Mouse (Mus musculus) spleen, adult 2 months (tissue): ENCODE results near the gene Rab43. TPM values are rescaled to one million over a fixed set of nuclear protein-coding genes. Genes with fewer than 3 reads are reported as not detected.
A peak's percentile ranks its signal among the peaks of the same experiment; 100 is the strongest.

Experiments
- DNase-seq, 2 experiments: peaks; one replicate each; pipeline versions ENCODE4 v3.0.0 to v3.0.0-alpha.2; 2012 to 2021; ENCODE audit warnings: low spot score in 2 of 2, low read depth in 1 of 2
- H3K27ac ChIP-seq: fragments of 200-500 bp; 2 replicates; pipeline ENCODE4 v1.5.1; 2012; ENCODE audit warnings: low read length, inconsistent platforms; ENCODE audit not compliant: insufficient read depth
- H3K27me3 ChIP-seq: fragments of 200-500 bp; 2 replicates; pipeline ENCODE4 v1.6.1; 2012; ENCODE audit warnings: mild to moderate bottlenecking, moderate library complexity, low read length, inconsistent platforms; ENCODE audit not compliant: control insufficient read depth, insufficient read depth
- H3K36me3 ChIP-seq: fragments of 200-500 bp; 2 replicates; pipeline ENCODE4 v1.6.1; 2012; ENCODE audit warnings: mild to moderate bottlenecking, low read length, inconsistent platforms; ENCODE audit not compliant: control insufficient read depth, insufficient read depth
- H3K4me1 ChIP-seq: fragments of 200-500 bp; 2 replicates; pipeline ENCODE4 v1.6.1; 2011; ENCODE audit warnings: inconsistent platforms; ENCODE audit not compliant: control insufficient read depth, insufficient read depth, insufficient read length
- H3K4me3 ChIP-seq: fragments of 200-500 bp; 2 replicates; pipeline ENCODE4 v1.5.1; 2011; ENCODE audit warnings: mild to moderate bottlenecking, inconsistent platforms; ENCODE audit not compliant: insufficient read depth, insufficient read length; ENCODE audit errors: extremely low read depth
- CTCF ChIP-seq: fragments of 200-500 bp; IDR thresholded peaks from 2 replicates; pipeline ENCODE4 v1.5.1; 2011; ENCODE audit warnings: mild to moderate bottlenecking, inconsistent platforms; ENCODE audit not compliant: insufficient read depth, insufficient read length, insufficient replicate concordance; ENCODE audit errors: extremely low read depth
- POLR2A ChIP-seq: fragments of 200-500 bp; IDR thresholded peaks from 2 replicates; pipeline ENCODE4 v1.6.1; 2011; ENCODE audit warnings: low read depth, low read length, inconsistent platforms
- WGBS: fragments of 180-500 bp; shearing (Covaris S2); methylation state at CpG from one replicate; pipeline ENCODE4 v1.1.7; 2018; 5-methylcytosine and 5-hydroxymethylcytosine counted together
- polyA plus RNA-seq: library from polyadenylated mRNA; depleted of rRNA; stranded (reverse); fragments of >200 nt; gene quantifications from 2 replicates; pipeline ENCODE4 v1.2.3, GENCODE M21; 2012; rRNA removed

The Rab43 gene
- 102 and 110 TPM in 2 replicates for polyA plus RNA-seq

- Histone ChIP-seq H3K27me3 (no peaks in the 10 kb centered on the region), H3K4me3 (peak within 1 kb of the TSS; percentile 81), H3K4me1 (peaks cover 11% of the 10 kb centered on the region), H3K27ac (peak within 1 kb of the TSS; percentile 92), H3K36me3 (peaks cover 4% of the 10 kb centered on the region)
- 1% methylated on average over 42 of the region's 56 CpGs for WGBS
- DNase-seq, result peak; percentile 66 to 92
- TF ChIP-seq POLR2A (peak; percentile 95), CTCF (no peak)
Measured at GRCm38 (mm10) chr6:87811675-87812338, at the start of gene Rab43. TSS of gene Rab43 (minus strand) at chr6:87812164.

GRCm38 (mm10) chr6:87857071-87857470 lies 45.1 kb upstream of the Rab43 start:
- Histone ChIP-seq H3K4me1 (no peaks in the 10 kb centered on the region), H3K36me3 (no peaks in the 10 kb centered on the region), H3K4me3 (no peak overlapping the region), H3K27ac (no peak overlapping the region), H3K27me3 (no peaks in the 10 kb centered on the region)
- WGBS, result 68% methylated on average over 1 of the region's 1 CpGs
- TF ChIP-seq POLR2A (no peak), CTCF (no peak)
- DNase-seq, result no peak

GRCm38 (mm10) chr6:87853446-87853845 lies 41.5 kb upstream of the Rab43 start:
- TF ChIP-seq POLR2A (no peak), CTCF (no peak)
- H3K36me3 ChIP-seq, result peaks cover 4% of the 10 kb centered on the region
- H3K27ac ChIP-seq, result no peak overlapping the region
- no peak overlapping the region for H3K4me3 ChIP-seq
- WGBS, result 80% methylated on average over 4 of the region's 4 CpGs
- H3K4me1 ChIP-seq, result peaks cover 3% of the 10 kb centered on the region
- H3K27me3 ChIP-seq, result no peaks in the 10 kb centered on the region
- no peak for DNase-seq

- Histone ChIP-seq H3K36me3 (peaks cover 6% of the 10 kb centered on the region), H3K4me3 (no peak overlapping the region), H3K4me1 (peaks cover 3% of the 10 kb centered on the region), H3K27ac (no peak overlapping the region), H3K27me3 (no peaks in the 10 kb centered on the region)
- TF ChIP-seq CTCF, result no peak
- TF ChIP-seq POLR2A, result no peak
- DNase-seq, result no peak
- 88% methylated on average over 6 of the region's 6 CpGs for WGBS
Measured at GRCm38 (mm10) chr6:87851871-87852270, 39.9 kb upstream of the Rab43 start.

- peak; percentile 94 to 96 for DNase-seq
- H3K36me3 ChIP-seq, result peaks cover 6% of the 10 kb centered on the region
- H3K4me3 ChIP-seq, result peak within 1 kb of the TSS; percentile 96
- peak within 1 kb of the TSS; percentile 98 for H3K27ac ChIP-seq
- H3K4me1 ChIP-seq, result peaks cover 3% of the 10 kb centered on the region
- no peaks in the 10 kb centered on the region for H3K27me3 ChIP-seq
- TF ChIP-seq CTCF (no peak), POLR2A (peak; percentile 76)
- under 1% methylated on average over 55 of the region's 55 CpGs for WGBS
Measured at GRCm38 (mm10) chr6:87850900-87851614, 39.1 kb upstream of the Rab43 start, which contains the start of gene Cnbp. TSS of gene Cnbp (minus strand) at chr6:87851106.

GRCm38 (mm10) chr6:87850155-87850899 lies 38.4 kb upstream of the Rab43 start:
- peak overlapping the region; percentile 96 for H3K4me3 ChIP-seq
- peak overlapping the region; percentile 98 for H3K27ac ChIP-seq
- under 1% methylated on average over 72 of the region's 73 CpGs for WGBS
- H3K27me3 ChIP-seq, result no peaks in the 10 kb centered on the region
- peaks cover 9% of the 10 kb centered on the region for H3K36me3 ChIP-seq
- peaks cover 3% of the 10 kb centered on the region for H3K4me1 ChIP-seq
- peak in 1 of 2 experiments; percentile 38 for DNase-seq
- TF ChIP-seq POLR2A, result no peak
- no peak for TF ChIP-seq CTCF
